Mouse (Mus musculus) liver, embryonic 16.5 days (tissue): Measurements from ENCODE around the gene Mapt. TPM values are rescaled to one million over a fixed set of nuclear protein-coding genes. Genes with fewer than 3 reads are reported as not detected.

Experiments used
- ATAC-seq: fragments of 200-750 bp; cut with Nextera tagmentation; 2 replicates; pipeline ENCODE4 v1.8.0; 2017; ENCODE audit warnings: low read depth, mild to moderate bottlenecking, moderate number of reproducible peaks, moderate library complexity
- H3K27ac ChIP-seq: fragments of 300-500 bp; sonication (generic); 2 replicates; pipeline ENCODE4 v1.5.1; 2014; ENCODE audit warnings: mild to moderate bottlenecking, low read length
- H3K27me3 ChIP-seq: fragments of 300-500 bp; sonication (generic); 2 replicates; pipeline ENCODE4 v1.6.1; 2014; ENCODE audit warnings: low read depth, low read length, mixed read lengths; ENCODE audit not compliant: control insufficient read depth, insufficient read depth
- H3K36me3 ChIP-seq: fragments of 300-500 bp; sonication (generic); 2 replicates; pipeline ENCODE4 v1.6.1; 2014; ENCODE audit warnings: mild to moderate bottlenecking; ENCODE audit not compliant: control insufficient read depth, insufficient read depth
- H3K4me1 ChIP-seq: fragments of 300-500 bp; sonication (generic); 2 replicates; pipeline ENCODE4 v1.6.1; 2014; ENCODE audit warnings: low read depth, low read length, mixed read lengths; ENCODE audit not compliant: control insufficient read depth
- H3K4me2 ChIP-seq: fragments of 300-500 bp; sonication (generic); 2 replicates; pipeline ENCODE4 v1.6.1; 2014; ENCODE audit warnings: low read depth, low read length, mixed read lengths
- H3K4me3 ChIP-seq: fragments of 300-500 bp; sonication (generic); 2 replicates; pipeline ENCODE4 v1.5.1; 2014; ENCODE audit warnings: low read depth, mild to moderate bottlenecking, low read length
- H3K9ac ChIP-seq: fragments of 300-500 bp; sonication (generic); 2 replicates; pipeline ENCODE4 v1.6.1; 2014; ENCODE audit warnings: low read depth, low read length
- H3K9me3 ChIP-seq: fragments of 300-500 bp; sonication (generic); replicated peaks from 2 replicates; pipeline ENCODE4 v1.6.1; 2016; ENCODE audit warnings: low read length; ENCODE audit not compliant: control insufficient read depth
- WGBS: fragments of 180-500 bp; shearing (Covaris S2); extraction: QIAGEN DNeasy Blood & Tissue Kit; methylation state at CpG from one replicate; pipeline ENCODE4 v1.1.7; 2014; ENCODE audit not compliant: insufficient replicate concordance; 5-methylcytosine and 5-hydroxymethylcytosine counted together
- polyA plus RNA-seq: library from polyadenylated mRNA; unstranded; fragments of >200 nt; fragmentation: Nextera tagmentation; extraction: Ambion mirVana; gene quantifications from 2 replicates; pipeline ENCODE4 v1.2.1, GENCODE M21; 2015

Mapt gene
- polyA plus RNA-seq, 1 experiment from 2014 or later: 0.53 TPM

DNA sequence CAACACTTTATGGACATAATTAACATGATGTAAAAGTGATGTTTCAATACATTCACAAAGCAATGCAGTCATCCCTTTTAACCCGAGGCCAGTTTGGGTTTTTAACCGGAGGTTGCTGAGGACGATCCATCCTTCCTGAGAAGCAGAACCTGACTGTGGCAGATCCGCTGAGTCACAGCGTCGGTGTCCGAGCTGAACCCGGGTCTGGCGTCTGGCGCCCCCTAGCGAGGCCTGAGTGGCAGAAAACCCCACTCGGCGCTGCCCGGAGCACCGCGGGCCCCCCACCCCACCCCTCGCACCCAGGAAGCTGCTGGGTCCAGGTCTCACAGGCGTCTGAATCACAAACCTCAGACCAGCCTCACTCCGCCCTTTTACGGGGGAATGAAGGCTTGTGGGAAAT is 47.0 kb downstream of the Mapt start:
- ATAC-seq: no peak
- WGBS: 3% methylated on average over 20 of the region's 20 CpGs
- no peaks in the 10 kb centered on the region for H3K9me3 ChIP-seq
- no peaks in the 10 kb centered on the region; the same call in none of the 2 replicates for H3K27me3 ChIP-seq
- no peak overlapping the region for H3K4me3 ChIP-seq
- H3K27ac ChIP-seq: no peak overlapping the region
- H3K4me2 ChIP-seq: peak overlapping the region; percentile 37; the same call in 1 of the 2 replicates
- no peak overlapping the region for H3K9ac ChIP-seq
- H3K36me3 ChIP-seq: no peaks in the 10 kb centered on the region
- no peaks in the 10 kb centered on the region for H3K4me1 ChIP-seq

DNA sequence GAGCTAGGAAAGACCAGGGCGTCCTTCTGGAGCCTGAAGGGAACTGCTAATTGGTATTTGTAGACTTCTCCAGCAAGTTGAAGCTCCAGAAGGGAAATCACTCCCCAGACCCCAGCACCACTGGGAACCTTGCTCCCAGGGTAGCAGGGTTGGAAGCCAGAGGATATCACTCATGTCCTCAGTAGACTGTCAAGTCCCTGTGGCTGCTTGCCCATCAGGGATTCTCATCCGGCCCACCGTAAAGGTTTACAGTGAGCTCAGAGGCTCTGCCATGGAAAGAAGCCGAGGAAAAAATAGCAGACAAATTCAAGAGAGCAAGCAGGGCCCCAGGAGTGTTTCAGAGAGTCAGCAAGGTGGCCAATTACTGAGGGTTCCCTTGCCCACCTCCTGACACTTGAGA is 47.9 kb downstream of the Mapt start:
- H3K4me1 ChIP-seq: no peaks in the 10 kb centered on the region
- H3K27ac ChIP-seq: no peak overlapping the region
- H3K27me3 ChIP-seq: no peaks in the 10 kb centered on the region; the same call in none of the 2 replicates
- no peak overlapping the region for H3K4me3 ChIP-seq
- H3K36me3 ChIP-seq: no peaks in the 10 kb centered on the region
- H3K9me3 ChIP-seq: no peaks in the 10 kb centered on the region
- no peak overlapping the region for H3K9ac ChIP-seq
- no peak overlapping the region for H3K4me2 ChIP-seq
- WGBS: 55% methylated on average over 4 of the region's 4 CpGs
- no peak for ATAC-seq

DNA sequence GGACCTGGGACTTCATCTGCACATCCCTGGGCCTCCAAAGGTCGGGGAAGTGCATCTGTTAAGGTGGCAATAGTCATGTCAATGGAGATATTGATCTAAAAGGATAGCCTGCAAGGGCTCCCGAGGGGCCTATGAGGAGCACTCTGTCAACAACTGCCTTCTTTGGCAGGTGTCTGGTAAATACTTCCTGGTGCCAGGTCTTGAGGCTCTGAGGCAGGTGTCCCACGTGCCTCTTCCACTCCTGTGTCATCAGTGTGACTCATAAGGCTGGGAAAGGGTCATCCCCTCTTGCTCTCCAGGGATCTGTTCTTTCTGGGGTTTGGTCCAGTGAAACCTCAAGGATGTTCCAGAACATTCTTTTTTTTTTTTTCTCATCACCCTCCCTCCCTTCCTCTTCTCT is 48.3 kb downstream of the Mapt start:
- H3K9me3 ChIP-seq: no peaks in the 10 kb centered on the region
- H3K4me3 ChIP-seq: no peak overlapping the region
- whole genome bisulfite sequencing: 30% methylated on average over 3 of the region's 3 CpGs
- H3K27ac ChIP-seq: no peak overlapping the region
- ATAC-seq: no peak
- H3K4me1 ChIP-seq: no peaks in the 10 kb centered on the region
- H3K4me2 ChIP-seq: no peak overlapping the region
- H3K27me3 ChIP-seq: no peaks in the 10 kb centered on the region; the same call in none of the 2 replicates
- H3K9ac ChIP-seq: no peak overlapping the region
- no peaks in the 10 kb centered on the region for H3K36me3 ChIP-seq

DNA sequence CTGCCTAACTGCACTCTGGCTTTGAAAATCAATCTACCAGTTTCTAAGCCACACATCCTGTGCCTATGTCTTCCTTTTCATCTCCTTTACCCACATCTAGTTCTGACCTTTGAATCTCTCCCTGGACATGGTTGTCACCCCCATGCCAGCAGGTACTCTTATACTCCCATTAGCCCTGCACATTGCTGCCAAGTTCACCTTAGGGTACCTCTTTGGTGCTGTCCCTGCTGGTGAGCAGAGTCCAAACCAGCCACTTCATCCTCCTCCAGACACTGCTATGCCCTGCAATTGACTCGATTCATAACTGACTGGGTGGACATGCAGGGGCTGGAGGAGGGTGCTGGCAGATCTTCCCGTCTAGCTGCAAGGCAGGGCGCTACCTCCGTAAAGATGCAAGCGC is 50.3 kb downstream of the Mapt start:
- no peak overlapping the region for H3K4me2 ChIP-seq
- no peak for ATAC-seq
- no peaks in the 10 kb centered on the region for H3K4me1 ChIP-seq
- H3K9me3 ChIP-seq: no peaks in the 10 kb centered on the region
- no peaks in the 10 kb centered on the region; the same call in none of the 2 replicates for H3K27me3 ChIP-seq
- no peaks in the 10 kb centered on the region for H3K36me3 ChIP-seq
- 58% methylated on average over 5 of the region's 5 CpGs for WGBS
- H3K4me3 ChIP-seq: no peak overlapping the region
- H3K27ac ChIP-seq: no peak overlapping the region
- H3K9ac ChIP-seq: no peak overlapping the region

DNA sequence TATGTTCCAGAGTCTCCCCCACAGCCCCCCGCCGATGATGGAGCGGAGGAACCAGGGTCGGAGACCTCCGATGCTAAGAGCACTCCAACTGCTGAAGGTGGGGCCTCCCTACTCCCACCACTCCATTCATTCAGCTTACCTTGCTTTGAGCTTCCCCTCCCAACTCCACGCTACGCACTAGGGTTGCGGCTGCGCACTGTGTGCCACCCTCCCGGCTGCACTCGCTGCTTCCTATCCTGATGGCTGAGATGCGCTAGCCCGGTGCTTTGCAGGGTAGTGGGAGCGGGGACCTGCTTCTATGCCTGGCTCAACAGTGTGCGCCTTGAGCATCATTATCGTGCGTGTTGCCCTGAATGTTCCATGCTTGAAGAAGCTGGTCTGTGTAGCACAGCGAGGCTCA is 55.9 kb downstream of the Mapt start:
- ATAC-seq: no peak
- no peak overlapping the region for H3K9ac ChIP-seq
- no peak overlapping the region for H3K27ac ChIP-seq
- H3K4me1 ChIP-seq: peaks cover 5% of the 10 kb centered on the region
- WGBS: 88% methylated on average over 18 of the region's 18 CpGs
- no peaks in the 10 kb centered on the region for H3K36me3 ChIP-seq
- no peak overlapping the region for H3K4me2 ChIP-seq
- no peak overlapping the region for H3K4me3 ChIP-seq
- H3K27me3 ChIP-seq: no peaks in the 10 kb centered on the region
- H3K9me3 ChIP-seq: no peaks in the 10 kb centered on the region

DNA sequence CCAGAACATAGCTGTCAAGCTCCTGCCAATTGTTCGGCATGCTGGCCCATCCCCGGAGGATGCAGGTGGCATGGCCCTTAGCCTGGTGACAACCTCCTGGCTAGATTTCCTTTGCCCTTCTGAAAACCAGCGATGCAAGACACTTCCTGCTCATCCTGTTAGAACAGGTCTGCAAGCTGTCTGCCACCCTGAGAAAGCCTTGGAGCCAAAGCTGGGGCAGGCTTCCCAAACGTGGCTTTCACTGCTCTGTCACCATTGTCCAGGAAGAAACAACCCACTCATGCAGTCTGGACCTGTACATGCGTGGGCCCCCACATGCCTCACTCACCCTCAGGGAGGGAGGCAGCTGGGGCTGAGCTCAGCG is 57.6 kb downstream of the Mapt start:
- no peak overlapping the region for H3K9ac ChIP-seq
- H3K4me2 ChIP-seq: no peak overlapping the region
- no peaks in the 10 kb centered on the region for H3K9me3 ChIP-seq
- no peaks in the 10 kb centered on the region for H3K27me3 ChIP-seq
- no peak overlapping the region for H3K4me3 ChIP-seq
- H3K27ac ChIP-seq: no peak overlapping the region
- ATAC-seq: no peak
- WGBS: 43% methylated on average over 6 of the region's 6 CpGs
- peaks cover 21% of the 10 kb centered on the region for H3K4me1 ChIP-seq
- no peaks in the 10 kb centered on the region for H3K36me3 ChIP-seq

DNA sequence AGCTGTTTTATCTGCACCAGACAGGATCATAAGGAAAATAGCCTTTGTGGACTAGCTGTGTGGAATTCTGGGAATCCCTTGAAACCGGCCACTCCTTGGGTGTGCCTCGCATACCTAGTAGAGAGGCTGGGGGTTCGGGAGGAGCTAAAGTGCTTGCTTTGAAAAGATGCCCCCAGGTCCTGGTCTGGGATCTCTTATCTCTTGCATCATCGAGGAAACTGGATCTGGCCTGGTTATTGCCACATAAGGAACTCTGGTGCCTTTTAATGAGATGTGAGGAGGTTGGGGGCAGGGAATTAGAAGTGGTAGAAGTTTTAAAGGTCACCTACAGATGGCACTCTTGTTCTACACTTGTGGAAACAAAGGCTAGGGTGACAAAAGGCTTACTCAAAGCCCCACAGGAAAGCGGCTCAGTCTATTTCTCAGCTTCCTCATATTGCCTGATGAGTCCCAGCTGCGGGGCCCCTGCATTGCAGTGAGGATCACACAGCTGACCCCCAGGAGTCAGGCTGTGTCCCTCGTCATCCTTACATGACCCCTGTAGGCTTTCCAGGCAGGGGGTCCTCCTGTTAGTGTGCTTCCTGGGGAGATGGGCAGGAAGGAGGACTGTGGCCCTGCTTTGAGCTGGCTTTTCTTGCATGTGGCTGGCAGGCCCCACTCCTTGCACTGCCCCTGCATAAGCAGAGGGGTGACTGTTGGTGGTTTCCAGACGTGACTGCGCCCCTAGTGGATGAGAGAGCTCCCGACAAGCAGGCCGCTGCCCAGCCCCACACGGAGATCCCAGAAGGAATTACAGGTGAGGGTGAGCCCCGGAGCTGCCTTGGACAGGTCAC is 58.2 kb downstream of the Mapt start:
- H3K4me2 ChIP-seq: 0 out of 2 replicates have a peak overlapping the region, but pooled peaks have one; percentile 1
- H3K4me3 ChIP-seq: no peak overlapping the region
- no peak overlapping the region for H3K27ac ChIP-seq
- no peaks in the 10 kb centered on the region for H3K36me3 ChIP-seq
- WGBS: 23% methylated on average over 13 of the region's 13 CpGs
- H3K4me1 ChIP-seq: peaks cover 21% of the 10 kb centered on the region
- no peaks in the 10 kb centered on the region for H3K27me3 ChIP-seq
- no peaks in the 10 kb centered on the region for H3K9me3 ChIP-seq
- no peak for ATAC-seq
- H3K9ac ChIP-seq: no peak overlapping the region

DNA sequence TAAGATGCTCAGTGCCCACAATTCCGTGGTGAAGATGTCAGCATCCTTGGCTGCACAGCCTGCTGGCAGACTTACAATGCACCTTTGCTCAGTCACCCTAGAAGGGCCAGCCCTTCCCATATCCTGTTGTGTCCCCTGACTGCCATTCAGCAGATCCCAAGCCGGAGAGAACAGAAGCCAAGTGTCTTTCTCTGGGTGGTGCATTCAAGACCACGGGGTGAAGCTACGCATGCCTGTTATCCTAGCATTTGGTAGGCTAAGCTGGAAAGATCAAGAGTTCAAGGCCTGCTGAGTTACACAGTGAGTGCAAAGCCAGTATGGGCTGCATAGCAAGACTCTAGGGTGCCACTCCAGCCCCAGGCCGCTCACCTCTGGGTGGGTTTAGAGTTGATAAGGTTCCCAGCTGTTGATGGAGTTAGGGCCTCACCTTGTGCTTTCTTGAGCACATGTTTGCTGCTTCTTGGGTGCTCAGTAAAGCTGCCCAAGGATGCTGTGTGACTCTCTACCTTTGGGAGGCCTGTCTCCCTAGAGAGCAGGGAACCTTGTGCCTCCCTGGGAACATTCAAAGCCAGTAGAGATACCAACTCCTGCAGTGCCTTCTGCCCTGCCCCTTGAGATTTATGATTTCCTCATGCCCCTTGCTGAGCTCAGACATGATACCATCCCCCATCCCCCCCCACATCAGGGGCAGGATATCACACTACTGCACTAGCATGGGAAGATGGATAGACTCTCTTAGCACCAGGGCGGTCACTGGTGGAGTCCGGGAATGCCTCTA is 61.4 kb downstream of the Mapt start:
- Histone ChIP-seq H3K4me2 (peak overlapping the region; percentile 42; the same call in 1 of the 2 replicates), H3K9ac (no peak overlapping the region), H3K27ac (peak overlapping the region; percentile 73), H3K27me3 (no peaks in the 10 kb centered on the region), H3K4me3 (no peak overlapping the region), H3K4me1 (peaks cover 29% of the 10 kb centered on the region), H3K9me3 (no peaks in the 10 kb centered on the region), H3K36me3 (no peaks in the 10 kb centered on the region)
- peak; percentile 12 for ATAC-seq
- 48% methylated on average over 7 of the region's 7 CpGs for WGBS

DNA sequence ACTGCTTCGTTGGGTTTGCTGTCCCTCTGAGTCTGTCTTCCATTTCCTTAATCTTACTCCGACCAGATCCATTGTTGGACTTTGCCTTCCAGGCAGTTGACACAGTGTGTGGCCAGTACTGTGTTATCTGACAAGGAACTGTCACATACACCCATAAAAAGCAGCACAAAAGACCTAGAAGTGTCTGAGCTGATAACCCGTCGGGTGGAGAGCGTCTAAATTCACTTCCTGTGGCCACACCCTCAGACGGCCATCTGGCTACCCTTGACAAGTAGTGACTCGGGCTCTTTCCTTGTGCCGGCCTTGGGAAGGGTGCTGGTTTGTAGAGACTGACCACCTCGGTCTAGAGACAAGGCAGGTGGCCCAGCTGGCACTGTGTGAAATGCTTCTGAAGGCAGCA is 62.1 kb downstream of the Mapt start:
- Histone ChIP-seq H3K9me3 (no peaks in the 10 kb centered on the region), H3K27me3 (no peaks in the 10 kb centered on the region), H3K36me3 (no peaks in the 10 kb centered on the region), H3K4me1 (peaks cover 29% of the 10 kb centered on the region), H3K4me3 (no peak overlapping the region), H3K4me2 (peak overlapping the region; percentile 42), H3K9ac (no peak overlapping the region), H3K27ac (peak overlapping the region; percentile 73)
- peak; percentile 87 for ATAC-seq
- 12% methylated on average over 9 of the region's 9 CpGs for WGBS
